Mouse (Mus musculus): ENCODE data around the gene Olfr1252. TPM values are rescaled to one million over a fixed set of nuclear protein-coding genes. Genes with fewer than 3 reads are reported as not detected.

Gene Olfr1252
- polyA plus RNA-seq (2011; ENCODE audit: insufficient read length, low read depth, missing spikeins) = not detected in 2 replicates

DNA sequence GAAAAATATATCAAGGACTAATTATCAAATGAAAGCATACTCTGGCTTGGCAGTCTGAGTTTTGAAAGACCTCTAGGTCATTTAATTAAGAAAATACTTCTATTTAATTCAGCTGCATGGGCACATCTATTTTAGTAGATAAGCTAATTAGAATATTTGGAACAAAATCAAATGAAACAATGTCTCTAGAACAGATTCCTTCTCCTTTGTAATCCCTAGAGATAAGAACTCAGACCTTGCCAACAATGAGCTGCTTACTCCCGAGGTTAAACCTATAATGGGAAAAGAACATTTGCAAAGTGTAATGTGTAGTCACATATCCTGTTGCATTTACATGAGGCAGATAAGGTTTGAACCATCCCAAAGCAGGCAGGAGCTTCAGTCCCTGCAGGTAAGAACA, at the start of gene Olfr1252:
TSS of gene Olfr1252 (minus strand) at position 101 of the 400 bp plus-strand sequence.
- Histone ChIP-seq H3K4me3 (ENCODE audit: insufficient read depth, low read length) (no peak within 1 kb of the TSS), H3K4me1 (ENCODE audit: control insufficient read depth, insufficient read depth, low read length) (no peaks in the 10 kb centered on the region)
- no peak for TF ChIP-seq CTCF (IDR thresholded peaks at IDR 0.05; ENCODE audit: borderline replicate concordance, insufficient read depth, low read length)
- TF ChIP-seq POLR2A (IDR thresholded peaks at IDR 0.05; ENCODE audit: low read depth, low read length) = no peak

DNA sequence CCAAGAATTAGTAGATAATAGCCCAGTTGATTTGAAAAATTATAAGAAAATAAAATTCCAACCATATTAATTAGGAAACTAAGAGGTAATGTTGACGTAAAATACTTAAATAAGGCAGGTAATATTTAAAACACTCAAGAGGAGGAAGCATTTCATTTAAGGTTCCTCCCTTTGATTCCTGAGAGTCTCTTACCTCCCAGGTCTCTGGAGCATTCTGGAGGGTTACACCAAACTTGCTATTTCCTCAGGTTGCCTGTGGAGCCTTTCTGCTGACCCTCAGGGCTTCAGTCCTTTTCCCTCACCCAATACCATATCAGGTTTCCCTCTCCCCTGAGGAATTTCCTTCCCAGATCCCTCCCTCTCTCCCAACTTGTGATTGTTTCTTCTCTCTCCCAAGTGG, 32.2 kb upstream of the Olfr1252 start, which contains the start of gene Olfr1253:
TSS of gene Olfr1253 (minus strand) at position 101 of the 400 bp plus-strand sequence.
- Histone ChIP-seq H3K4me3 (ENCODE audit: insufficient read depth, low read length) (no peak within 1 kb of the TSS), H3K4me1 (ENCODE audit: control insufficient read depth, insufficient read depth, low read length) (no peaks in the 10 kb centered on the region), H3K27ac (ENCODE audit: insufficient read depth, low read length) (no peak within 1 kb of the TSS)
- TF ChIP-seq CTCF (IDR thresholded peaks at IDR 0.05; ENCODE audit: borderline replicate concordance, insufficient read depth, low read length) (no peak), POLR2A (IDR thresholded peaks at IDR 0.05; ENCODE audit: low read depth, low read length) (no peak)

More for the DNA sequence above, at the start of gene Olfr1252:
- H3K27ac ChIP-seq (ENCODE audit: insufficient read depth, low read length) = no peak within 1 kb of the TSS

DNA sequence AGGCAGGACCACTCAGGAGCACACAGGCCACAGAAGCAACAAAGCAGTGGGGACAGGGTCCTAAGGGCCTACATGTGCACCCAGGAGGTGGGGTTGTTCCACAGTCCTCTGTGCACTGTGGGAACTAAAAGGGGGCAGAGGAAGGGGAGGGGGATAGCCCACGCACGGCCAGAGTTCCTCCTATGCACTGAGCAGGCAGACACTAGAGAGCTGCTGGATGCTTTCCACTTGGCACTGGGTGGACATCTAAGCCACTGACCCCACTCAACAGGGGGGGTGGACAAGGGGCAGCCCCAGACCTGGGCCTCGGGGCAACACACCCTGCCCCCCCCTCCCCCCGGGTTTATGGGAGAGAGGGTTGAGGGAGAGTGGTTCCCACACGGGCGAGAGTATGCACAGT, 32.8 kb downstream of the Olfr1252 start:
- H3K4me1 ChIP-seq (ENCODE audit: control insufficient read depth, insufficient read depth, low read length) = no peaks in the 10 kb centered on the region
- no peak overlapping the region for H3K27ac ChIP-seq (ENCODE audit: insufficient read depth, low read length)
- TF ChIP-seq CTCF (IDR thresholded peaks at IDR 0.05; ENCODE audit: borderline replicate concordance, insufficient read depth, low read length) (no peak), POLR2A (IDR thresholded peaks at IDR 0.05; ENCODE audit: low read depth, low read length) (no peak)
- H3K4me3 ChIP-seq (ENCODE audit: insufficient read depth, low read length) = no peak overlapping the region

DNA sequence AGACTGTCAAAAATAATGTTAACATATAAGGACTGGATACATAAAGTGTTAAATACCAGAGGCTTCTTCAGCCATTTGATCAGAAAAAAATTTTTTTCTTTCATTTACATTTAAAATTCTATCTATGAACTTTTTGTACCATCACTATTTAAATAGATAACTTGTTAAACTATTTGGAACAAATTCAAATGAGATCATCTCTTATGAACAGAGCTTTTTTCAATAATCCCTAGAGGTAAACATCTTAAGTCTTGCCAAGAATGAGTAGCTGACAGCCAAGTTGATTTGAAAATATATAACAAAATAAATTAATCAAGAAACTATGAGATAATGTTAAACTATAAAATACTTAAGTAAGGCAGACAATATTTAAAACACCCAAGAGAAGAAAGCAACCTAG, 53.0 kb downstream of the Olfr1252 start, which contains the start of gene Olfr1251:
TSS of gene Olfr1251 (minus strand) at position 101 of the 400 bp plus-strand sequence.
- TF ChIP-seq CTCF (IDR thresholded peaks at IDR 0.05; ENCODE audit: borderline replicate concordance, insufficient read depth, low read length) (no peak), POLR2A (IDR thresholded peaks at IDR 0.05; ENCODE audit: low read depth, low read length) (no peak)
- no peak within 1 kb of the TSS for H3K4me3 ChIP-seq (ENCODE audit: insufficient read depth, low read length)
- H3K27ac ChIP-seq (ENCODE audit: insufficient read depth, low read length) = no peak within 1 kb of the TSS
- no peaks in the 10 kb centered on the region for H3K4me1 ChIP-seq (ENCODE audit: control insufficient read depth, insufficient read depth, low read length)

Other genes starting within 250 kb of the Olfr1252 start
- gene Olfr1241, start 237.9 kb downstream of the Olfr1252 start, polyA plus RNA-seq (2011; ENCODE audit: insufficient read length, low read depth, missing spikeins) = not detected in 2 replicates
- not detected in 2 replicates for gene Olfr1242, start 226.7 kb downstream of the Olfr1252 start, polyA plus RNA-seq (2011; ENCODE audit: insufficient read length, low read depth, missing spikeins)
- not detected in 2 replicates for gene Olfr1243, start 193.5 kb downstream of the Olfr1252 start, polyA plus RNA-seq (2011; ENCODE audit: insufficient read length, low read depth, missing spikeins)
- not detected in 2 replicates for gene Olfr1245, start 146.6 kb downstream of the Olfr1252 start, polyA plus RNA-seq (2011; ENCODE audit: insufficient read length, low read depth, missing spikeins)
- gene Olfr1246, start 131.9 kb downstream of the Olfr1252 start, polyA plus RNA-seq (2011; ENCODE audit: insufficient read length, low read depth, missing spikeins) = not detected in 2 replicates
- gene Olfr1247, start 110.9 kb downstream of the Olfr1252 start, polyA plus RNA-seq (2011; ENCODE audit: insufficient read length, low read depth, missing spikeins) = not detected in 2 replicates
- gene Olfr1248, start 106.8 kb downstream of the Olfr1252 start, polyA plus RNA-seq (2011; ENCODE audit: insufficient read length, low read depth, missing spikeins) = not detected in 2 replicates
- gene Olfr1249, start 90.0 kb downstream of the Olfr1252 start, polyA plus RNA-seq (2011; ENCODE audit: insufficient read length, low read depth, missing spikeins) = not detected in 2 replicates
- gene Olfr1250, start 63.5 kb downstream of the Olfr1252 start, polyA plus RNA-seq (2011; ENCODE audit: insufficient read length, low read depth, missing spikeins) = not detected in 2 replicates
- gene Olfr1251, start 53.1 kb downstream of the Olfr1252 start, polyA plus RNA-seq (2011; ENCODE audit: insufficient read length, low read depth, missing spikeins) = not detected in 2 replicates
- gene Olfr1253, start 32.1 kb upstream of the Olfr1252 start, polyA plus RNA-seq (2011; ENCODE audit: insufficient read length, low read depth, missing spikeins) = not detected in 2 replicates
- not detected in 2 replicates for gene Olfr1254, start 68.6 kb upstream of the Olfr1252 start, polyA plus RNA-seq (2011; ENCODE audit: insufficient read length, low read depth, missing spikeins)
- gene Olfr1255, start 87.0 kb upstream of the Olfr1252 start, polyA plus RNA-seq (2011; ENCODE audit: insufficient read length, low read depth, missing spikeins) = not detected in 2 replicates
- not detected in 2 replicates for gene Olfr1256, start 116.5 kb upstream of the Olfr1252 start, polyA plus RNA-seq (2011; ENCODE audit: insufficient read length, low read depth, missing spikeins)
- gene Olfr48, start 123.2 kb upstream of the Olfr1252 start, polyA plus RNA-seq (2011; ENCODE audit: insufficient read length, low read depth, missing spikeins) = not detected in 2 replicates
- not detected in 2 replicates for gene Olfr1257, start 153.4 kb upstream of the Olfr1252 start, polyA plus RNA-seq (2011; ENCODE audit: insufficient read length, low read depth, missing spikeins)
- gene Olfr1258, start 202.3 kb upstream of the Olfr1252 start, polyA plus RNA-seq (2011; ENCODE audit: insufficient read length, low read depth, missing spikeins) = not detected in 2 replicates
- not detected in 2 replicates for gene Olfr1259, start 223.7 kb upstream of the Olfr1252 start, polyA plus RNA-seq (2011; ENCODE audit: insufficient read length, low read depth, missing spikeins)
- not detected in 2 replicates for gene Olfr1260, start 249.3 kb upstream of the Olfr1252 start, polyA plus RNA-seq (2011; ENCODE audit: insufficient read length, low read depth, missing spikeins)